Mouse (Mus musculus): ENCODE data around the gene Man2b2.

The Man2b2 gene

GRCm38 (mm10) chr5:36766958-36767703 is 63.3 kb downstream of the Man2b2 start:
- no peak for DNase-seq (ENCODE audit: low read depth)

- DNase-seq (ENCODE audit: low read depth), result no peak
Observed at GRCm38 (mm10) chr5:36759848-36760247, 70.6 kb downstream of the Man2b2 start.

- peak; percentile 77 for DNase-seq (ENCODE audit: low read depth)
Observed at GRCm38 (mm10) chr5:36757033-36757432, 73.4 kb downstream of the Man2b2 start.

Measured in 416B (cell line).